Comparison of ENCODE assay signal across 8 mouse cellular contexts in genomic region chr12:108674502-108674901, GRCm38 (mm10). TPM values are rescaled to one million over a fixed set of nuclear protein-coding genes. Genes with fewer than 3 reads are reported as not detected.
DNase-seq lines count a peak whose midpoint lies in the region; ATAC-seq lines count a peak whose summit lies in the region.

No protein-coding gene starts in this region.

- H3K4me2 ChIP-seq in heart, embryonic 15.5 days: no peak overlapping the region
- no peak overlapping the region for H3K4me2 ChIP-seq in midbrain, embryonic 11.5 days

- H3K4me3 ChIP-seq in heart, embryonic 15.5 days: no peak overlapping the region
- no peak overlapping the region for H3K4me3 ChIP-seq in midbrain, embryonic 11.5 days (ENCODE audit: low read depth, low read length)

- peaks cover 9% of the 10 kb centered on the region for H3K4me1 ChIP-seq in heart, embryonic 15.5 days (replicated peaks)
- H3K4me1 ChIP-seq in midbrain, embryonic 11.5 days (ENCODE audit: control insufficient read depth, insufficient read depth, low read length): no peaks in the 10 kb centered on the region

- ATAC-seq in heart, embryonic 15.5 days (replicated peaks; ENCODE audit: insufficient number of reproducible peaks, insufficient read depth, low FRiP score, low read depth): peak; percentile 58
- ATAC-seq in CD4-positive, CD25-positive, alpha-beta regulatory T cell, adult 4 months: no peak
- ATAC-seq in midbrain, embryonic 11.5 days (ENCODE audit: low FRiP score): no peak
- no peak for ATAC-seq in megakaryocyte progenitor cell, adult 5-6 weeks (replicated peaks; ENCODE audit: poor library complexity)

- no peaks in the 10 kb centered on the region for H3K27me3 ChIP-seq in heart, embryonic 15.5 days
- H3K27me3 ChIP-seq in midbrain, embryonic 11.5 days (ENCODE audit: control insufficient read depth, insufficient read depth, low read length): no peaks in the 10 kb centered on the region

- DNase-seq in adrenal gland, postnatal 36 days: peak; percentile 6 to 20
- no peak for DNase-seq in adrenal gland, postnatal 4 days (ENCODE audit: low spot score in 2 of 2)
- DNase-seq in brain, adult 2 months (ENCODE audit: low read depth, low spot score): peak; percentile 91
- peak; percentile 31 to 64 for DNase-seq in left cerebral cortex, adult 9 months (ENCODE audit: low spot score in 2 of 2)
- no peak for DNase-seq in midbrain, embryonic 11.5 days (ENCODE audit: low spot score, missing footprints)

- 40% methylated on average over 4 of the region's 4 CpGs for WGBS in heart, embryonic 15.5 days
- WGBS in midbrain, embryonic 11.5 days: 92% methylated on average over 4 of the region's 4 CpGs

- H3K9me3 ChIP-seq in heart, embryonic 15.5 days (replicated peaks): no peaks in the 10 kb centered on the region
- H3K9me3 ChIP-seq in midbrain, embryonic 11.5 days (ENCODE audit: control insufficient read depth, low read length): no peaks in the 10 kb centered on the region

- no peak overlapping the region for H3K9ac ChIP-seq in heart, embryonic 15.5 days
- no peak overlapping the region for H3K9ac ChIP-seq in midbrain, embryonic 11.5 days (ENCODE audit: low read length)

- H3K36me3 ChIP-seq in heart, embryonic 15.5 days: peaks cover 21% of the 10 kb centered on the region
- peaks cover 6% of the 10 kb centered on the region; the same call in 1 of the 2 replicates for H3K36me3 ChIP-seq in midbrain, embryonic 11.5 days (ENCODE audit: control insufficient read depth, insufficient read depth, low read length)

- peak overlapping the region; percentile 20; the same call in 1 of the 2 replicates for H3K27ac ChIP-seq in heart, embryonic 15.5 days
- no peak overlapping the region for H3K27ac ChIP-seq in midbrain, embryonic 11.5 days (ENCODE audit: low read depth, low read length)

RNA-seq across cellular contexts. Expression of gene Degs2, which starts 27.6 kb away (rescaled TPM):
- total RNA-seq in adrenal gland, postnatal 36 days (2021): under 1 TPM in 1 of 2 experiments, not detected in 1; 0.23 TPM
- total RNA-seq in adrenal gland, postnatal 4 days (2021): under 1 TPM in 1 of 2 experiments, not detected in 1; 0.28 TPM
- 0.54 and 2.1 TPM in 2 replicates for polyA plus RNA-seq in heart, embryonic 15.5 days (2015; fragmentation: Nextera tagmentation; extraction: Ambion mirVana)
- 1 to 10 TPM; 7.4 to 7.8 TPM for polyA plus RNA-seq in CD4-positive, CD25-positive, alpha-beta regulatory T cell, adult 4 months (2017; shearing (Covaris generic))
- polyA plus RNA-seq in midbrain, embryonic 11.5 days (2014; fragmentation: Nextera tagmentation; extraction: Ambion mirVana): 1.0 TPM in 2 replicates
- total RNA-seq in megakaryocyte progenitor cell, adult 5-6 weeks (2015): 1.2 TPM in 1 of 2 replicates, not detected in the other
- 0.79 and 1.1 TPM in 2 replicates for total RNA-seq in megakaryocyte progenitor cell, adult 5-6 weeks (2017)

Comparison
In these comparisons a context has a peak if more than half of its experiments do, and no peak if none do; other contexts are left out.
1. DNase-seq: peak in adrenal gland, postnatal 36 days (2 of 2), brain, adult 2 months (single experiment) and left cerebral cortex, adult 9 months (2 of 2); none in adrenal gland, postnatal 4 days (0 of 2) and midbrain, embryonic 11.5 days (single experiment).